Mouse (Mus musculus) heart, postnatal 36 days (tissue): ENCODE results near the gene Prr3. TPM values are rescaled to one million over a fixed set of nuclear protein-coding genes. Genes with fewer than 3 reads are reported as not detected.
A peak's percentile ranks its signal among the peaks of the same experiment; 100 is the strongest.
"Not testable (repeated sequence)": the region's sequence is repeated elsewhere in the genome, so short reads cannot be mapped to it uniquely, and the experiment has no call there.

Experiments
- DNase-seq, 2 experiments: peaks; one replicate each; pipeline ENCODE4 v3.0.0; 2021 to 2022
- intact Hi-C: fragments of 180-260 bp; cut with DNase I; formaldehyde crosslinking; loops from one replicate; pipeline ENCODE4 v1.15.1; 2025
- total RNA-seq, 2 experiments: library from RNA; stranded (reverse); gene quantifications; 2 replicates each; pipeline ENCODE4 v1.2.3; 2021

The Prr3 gene
- total RNA-seq = 1 to 10 TPM; 3.9 to 6.3 TPM

DNA sequence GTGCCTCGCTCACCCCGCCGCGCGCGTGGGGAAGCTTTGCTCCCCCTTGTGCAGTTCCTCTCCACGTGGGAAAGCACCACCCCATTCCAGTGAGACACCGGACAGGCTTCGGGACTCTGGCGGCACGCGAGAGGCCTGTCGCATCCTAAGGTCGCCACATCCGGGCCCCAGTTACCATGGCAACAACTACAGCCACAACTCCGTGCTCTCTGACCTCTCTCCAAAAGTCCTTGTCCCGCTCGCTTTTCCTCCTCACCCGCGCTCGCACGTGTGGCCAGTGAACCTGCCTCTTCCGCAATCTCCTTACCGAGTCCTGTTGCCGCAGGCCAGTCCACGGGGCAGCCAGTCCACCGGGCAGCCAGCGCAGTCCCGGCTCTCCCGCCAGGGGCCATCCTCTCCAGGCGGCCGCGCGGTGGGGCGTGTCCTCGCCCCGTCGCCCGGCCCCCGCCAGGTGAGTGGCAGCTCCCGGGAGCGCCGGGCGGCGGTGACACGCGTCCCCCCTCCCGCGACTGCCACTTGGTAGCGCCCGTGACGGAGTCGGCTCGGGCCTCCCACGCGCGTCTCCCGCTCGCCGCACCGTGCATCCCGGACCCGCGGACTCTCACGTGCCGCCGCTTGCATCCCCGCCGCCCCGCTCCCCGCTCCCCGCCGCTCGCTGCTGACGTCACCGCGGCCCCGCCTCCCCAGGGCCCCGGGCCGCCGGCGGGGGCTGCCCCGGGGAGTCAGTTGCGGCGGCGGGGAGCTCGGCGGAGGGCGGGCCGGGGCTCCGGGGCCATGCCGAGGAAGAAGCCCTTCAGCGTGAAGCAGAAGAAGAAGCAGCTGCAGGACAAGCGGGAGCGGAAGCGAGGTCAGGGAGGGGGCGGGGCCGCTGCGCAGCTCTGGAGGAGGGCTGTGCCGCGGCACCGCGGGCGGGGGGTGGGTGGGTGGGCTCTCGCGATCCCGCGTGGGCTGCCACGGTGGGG, at the start of gene Prr3, which contains the start of gene Gnl1:
Gene Prr3 (minus strand): TSS at position 836 of the 962 bp plus-strand sequence.
Gene Gnl1 (plus strand): TSS at position 451 of the 962 bp plus-strand sequence.
- peak; percentile 87 to 97 for DNase-seq
- intact Hi-C loops = loop anchor here (5.0 kb wide), 1 partner anchor 57 kb away; no protein-coding TSS in a partner anchor

GRCm38 (mm10) chr17:36028879-36029619, 49.0 kb upstream of the Prr3 start:
- DNase-seq = no peak
- intact Hi-C loops = no loop called here

- intact Hi-C loops = no loop called here
- no peak for DNase-seq
These were observed 47.6 kb upstream of the Prr3 start for GRCm38 (mm10) chr17:36027663-36028062.

GRCm38 (mm10) chr17:36025901-36026300, 45.9 kb upstream of the Prr3 start:
- DNase-seq = no peak
- intact Hi-C loops = no loop called here

- intact Hi-C loops = no loop called here
These were observed 45.2 kb upstream of the Prr3 start for GRCm38 (mm10) chr17:36025197-36025596.

DNA sequence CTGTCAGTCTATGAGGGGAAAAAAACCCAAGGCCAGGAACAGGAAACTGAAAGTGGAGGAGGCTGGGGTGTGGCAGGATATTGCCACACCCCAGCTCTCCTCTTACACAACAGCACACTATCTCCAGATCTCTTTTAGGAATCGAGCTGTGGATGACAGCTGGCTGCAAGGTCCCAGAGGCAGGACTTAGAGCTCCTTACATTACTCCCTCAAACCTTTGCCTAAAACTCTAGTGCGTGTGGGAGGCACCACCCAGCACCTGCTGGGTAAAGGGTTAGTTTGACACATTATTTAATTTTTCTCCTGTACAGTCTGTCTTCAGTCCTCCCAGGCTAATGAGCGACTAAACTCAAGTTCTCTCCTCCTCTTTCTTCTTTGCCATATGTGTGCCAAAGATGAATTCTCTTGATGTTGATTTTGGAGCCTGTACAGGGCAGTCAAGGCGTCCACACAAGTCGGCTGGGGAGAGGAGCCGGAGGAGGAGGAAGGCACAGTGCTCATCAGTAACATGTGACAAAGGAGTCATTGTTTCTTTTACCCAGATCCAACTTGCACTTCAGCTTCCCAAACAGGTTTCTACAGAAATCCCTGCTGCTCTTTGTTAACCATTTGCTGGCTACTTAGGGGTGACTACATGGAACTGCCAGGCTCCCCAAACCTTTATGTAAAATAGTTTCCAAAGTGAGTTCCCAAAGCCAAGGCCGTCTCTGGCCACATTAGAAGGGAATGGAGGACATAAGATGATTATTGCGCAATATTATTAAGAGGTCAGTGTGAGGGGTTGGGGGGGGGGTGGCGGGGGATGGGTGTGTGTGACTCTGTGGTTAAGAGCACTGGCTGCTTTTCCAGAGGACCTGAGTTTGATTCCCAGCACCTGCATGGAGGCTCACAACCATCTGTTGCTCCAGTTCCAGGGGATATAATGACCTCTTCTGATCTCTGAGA, 43.9 kb upstream of the Prr3 start:
- DNase-seq = peak; percentile 39 to 54
- intact Hi-C loops = no loop called here

More at GRCm38 (mm10) chr17:36025197-36025596, 45.2 kb upstream of the Prr3 start:
- no peak for DNase-seq

GRCm38 (mm10) chr17:36022922-36023321, 42.9 kb upstream of the Prr3 start:
- intact Hi-C loops = no loop called here
- DNase-seq = no peak

DNA sequence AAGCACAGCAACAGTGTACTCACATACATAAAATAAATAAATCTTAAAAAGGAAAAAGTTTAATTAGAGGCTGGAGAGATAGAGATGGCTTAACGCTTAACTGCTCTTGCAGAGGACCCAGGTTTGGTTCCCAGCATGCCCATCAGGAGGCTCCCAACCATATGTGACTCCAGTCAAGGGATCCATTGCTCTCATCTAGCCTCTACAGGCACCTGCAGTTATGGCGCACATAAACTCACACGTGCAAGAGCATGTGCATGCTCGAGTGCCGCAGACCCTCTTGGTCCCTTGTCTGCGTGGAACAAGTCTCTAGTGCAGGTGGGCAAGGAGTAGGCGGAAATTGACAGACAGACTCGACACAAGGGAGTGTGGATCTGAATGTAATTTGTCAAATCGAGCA, 42.1 kb upstream of the Prr3 start:
- intact Hi-C loops = no loop called here
- DNase-seq = no peak

- DNase-seq = no peak
- intact Hi-C loops = no loop called here
These were observed 41.3 kb upstream of the Prr3 start for GRCm38 (mm10) chr17:36021309-36021708.

- DNase-seq = peak; percentile 70 to 82
- intact Hi-C loops = loop anchor here (1.0 kb wide), 2 partner anchors 12 to 23 kb away; partner anchors contain the start of gene H2-T23
These were observed 40.4 kb upstream of the Prr3 start, which contains the start of gene H2-T24 for GRCm38 (mm10) chr17:36020191-36021073. Gene H2-T24, minus strand, starts transcription at chr17:36020560.

- intact Hi-C loops = no loop called here
- DNase-seq = no peak
These were observed 39.5 kb upstream of the Prr3 start for GRCm38 (mm10) chr17:36019519-36019918.

DNA sequence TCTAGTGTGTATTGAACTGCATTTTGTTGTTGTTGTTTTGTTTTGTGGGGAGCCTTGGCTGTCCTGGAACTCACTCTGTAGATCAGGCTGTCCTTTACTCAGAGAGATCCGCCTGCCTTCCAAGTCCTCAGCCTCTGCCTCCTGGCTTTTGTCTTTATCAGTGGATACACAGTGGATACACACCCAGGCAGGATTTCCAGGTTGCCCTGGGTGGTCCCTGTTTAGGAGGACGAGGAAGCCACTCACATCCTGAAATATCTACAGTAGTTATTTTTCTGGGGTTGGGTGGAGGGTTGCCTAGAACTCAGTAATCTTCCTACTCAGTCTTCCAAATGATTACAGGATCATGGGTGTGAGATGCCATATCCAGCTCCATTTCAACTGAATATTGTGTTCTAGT, 38.9 kb upstream of the Prr3 start:
- peak in 1 of 2 experiments; percentile 43 for DNase-seq
- intact Hi-C loops = no loop called here

DNA sequence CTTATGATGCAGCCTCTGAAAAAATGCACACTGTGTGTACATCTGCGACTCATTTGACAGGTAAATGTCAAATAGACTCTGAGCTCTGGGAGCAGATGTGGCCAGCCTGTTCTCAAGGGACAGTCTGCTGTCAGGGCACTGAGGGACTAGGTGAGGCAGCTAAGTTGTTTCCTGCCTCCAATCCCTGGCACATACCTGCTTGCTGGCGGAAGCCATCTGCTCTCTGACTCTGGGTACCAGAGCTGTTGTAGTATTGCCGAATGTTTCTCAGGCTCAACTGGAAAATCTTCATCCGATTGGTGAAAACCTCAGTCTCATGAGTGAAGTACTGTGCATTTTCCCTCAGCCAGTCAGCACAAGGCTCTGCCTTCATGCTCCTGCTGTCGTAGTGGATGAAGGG, 37.0 kb upstream of the Prr3 start:
- intact Hi-C loops = no loop called here

DNA sequence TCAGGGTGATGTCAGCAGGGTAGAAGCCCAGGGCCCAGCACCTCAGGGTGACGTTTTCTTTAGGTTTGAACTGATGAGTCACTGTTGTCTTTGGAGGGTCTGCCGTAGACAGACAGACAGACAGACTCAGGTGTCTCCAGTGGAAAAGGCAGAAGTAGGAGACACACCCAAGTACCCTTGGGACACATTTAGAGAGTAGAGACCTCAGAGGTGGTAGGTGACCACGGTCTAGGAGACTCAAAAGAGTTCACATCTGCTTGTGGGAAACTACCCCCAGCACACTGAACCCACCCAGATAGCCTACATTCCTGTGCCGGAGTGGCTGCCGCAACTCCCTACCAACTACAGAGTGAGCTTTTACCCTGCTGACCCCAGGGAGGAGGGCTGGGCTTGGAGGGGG, 34.9 kb upstream of the Prr3 start:
- DNase-seq = no peak
- intact Hi-C loops = no loop called here

More for the DNA sequence above, 37.0 kb upstream of the Prr3 start:
- no peak for DNase-seq

DNA sequence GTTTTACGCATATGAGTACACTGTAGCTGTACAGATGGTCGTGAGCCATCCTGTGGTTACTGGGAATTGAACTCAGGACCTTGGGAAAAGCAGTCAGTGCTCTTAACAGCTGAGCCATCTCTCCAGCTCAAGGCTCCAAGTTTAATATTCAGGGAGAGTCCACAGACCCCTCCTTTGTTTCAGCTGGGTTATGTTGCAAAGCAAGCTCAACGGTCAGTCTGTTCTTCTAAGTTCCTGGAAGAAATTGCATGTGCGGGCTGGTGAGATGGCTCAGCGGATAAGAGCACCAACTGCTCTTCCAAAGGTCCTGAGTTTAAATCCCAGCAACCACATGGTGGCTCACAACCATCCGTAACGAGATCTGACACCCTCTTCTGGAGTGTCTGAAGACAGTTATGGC, 24.4 kb upstream of the Prr3 start:
- intact Hi-C loops, DNase-seq: not testable (repeated sequence)

- intact Hi-C loops = no loop called here
- no peak for DNase-seq
These were observed 23.3 kb upstream of the Prr3 start for GRCm38 (mm10) chr17:36003331-36003730.

DNA sequence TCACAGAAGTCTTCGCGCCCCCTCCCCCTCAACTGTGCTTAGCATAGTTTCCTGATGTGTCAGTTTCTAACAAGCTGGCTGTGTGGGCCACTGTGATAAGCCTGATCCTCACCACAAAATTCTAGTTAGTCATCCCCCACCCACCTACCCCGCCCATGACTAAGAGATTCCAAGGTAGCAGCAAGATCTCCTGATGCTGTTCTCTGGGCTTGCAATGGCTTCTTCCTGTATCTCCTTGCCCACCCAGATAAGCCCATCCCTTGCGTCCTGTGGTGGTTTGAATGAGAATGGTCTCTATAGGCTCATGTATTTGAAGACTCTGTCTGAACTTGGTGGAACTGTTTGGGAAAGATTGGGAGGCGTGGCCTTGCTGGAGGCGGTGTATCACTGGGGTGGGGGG, 21.9 kb upstream of the Prr3 start:
- DNase-seq = no peak
- intact Hi-C loops = no loop called here

DNA sequence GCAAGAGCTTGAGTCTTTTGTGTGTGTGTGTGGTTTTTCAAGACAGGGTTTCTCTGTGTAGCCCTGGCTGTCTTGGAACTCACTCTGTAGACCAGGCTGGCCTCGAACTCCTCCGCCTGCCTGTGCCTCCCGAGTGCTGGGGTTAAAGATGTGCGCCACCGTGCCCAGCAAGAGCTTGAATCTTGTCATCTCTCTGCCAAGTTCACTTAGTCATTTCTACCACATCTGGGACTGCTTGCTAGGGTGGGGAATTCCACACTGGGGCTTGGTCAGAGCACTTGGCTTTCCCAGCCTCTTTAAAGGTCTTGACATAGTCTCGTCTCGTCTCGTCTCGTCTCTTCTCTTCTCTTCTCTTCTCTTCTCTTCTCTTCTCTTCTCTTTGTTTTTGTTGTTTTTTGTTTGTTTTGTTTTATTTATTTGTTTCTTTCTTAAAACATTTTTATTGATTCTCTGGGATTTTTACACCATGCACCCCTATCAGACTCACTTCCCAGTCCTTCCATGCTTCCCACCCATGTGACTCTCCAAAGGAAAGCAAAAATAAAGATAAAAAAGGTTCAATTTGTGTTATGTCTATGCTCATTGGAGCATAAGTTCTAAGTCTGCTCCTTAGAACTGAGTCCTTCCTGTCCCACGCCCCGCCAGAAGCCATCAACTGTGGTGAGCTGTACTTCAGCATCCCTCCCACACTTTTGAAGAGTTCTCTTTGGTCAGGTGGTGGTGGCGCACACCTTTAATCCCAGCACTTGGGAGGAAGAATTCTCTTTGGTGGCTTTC, 21.3 kb upstream of the Prr3 start:
- intact Hi-C loops = no loop called here
- no peak for DNase-seq
